Mouse (Mus musculus) spleen, adult 2 months (tissue): ENCODE measurements around the gene Itga9.

Source experiments
- CTCF ChIP-seq: fragments of 200-500 bp; IDR thresholded peaks from 2 replicates; pipeline ENCODE4 v1.5.1; 2011; ENCODE audit warnings: mild to moderate bottlenecking, inconsistent platforms; ENCODE audit not compliant: insufficient read depth, insufficient read length, insufficient replicate concordance; ENCODE audit errors: extremely low read depth
- POLR2A ChIP-seq: fragments of 200-500 bp; IDR thresholded peaks from 2 replicates; pipeline ENCODE4 v1.6.1; 2011; ENCODE audit warnings: low read depth, low read length, inconsistent platforms

GRCm38 (mm10) chr9:118843711-118844110 lies 237.2 kb downstream of the Itga9 start:
- TF ChIP-seq CTCF: no peak
- TF ChIP-seq POLR2A: no peak
